Comparison of ENCODE assay signal across 8 mouse cellular contexts in genomic region chr7:58397992-58398391, GRCm38 (mm10).
DNase-seq lines count a peak whose midpoint lies in the region; ATAC-seq and TF ChIP-seq lines count a peak whose summit lies in the region.

No protein-coding gene starts in this region.

- peak overlapping the region; percentile 67 for H3K4me3 ChIP-seq in heart, postnatal 0 days (ENCODE audit: low read depth, low read length)
- H3K4me3 ChIP-seq in embryonic facial prominence, embryonic 10.5 days = peak overlapping the region; percentile 63
- peak overlapping the region; percentile 46; the same call in 1 of the 2 replicates for H3K4me3 ChIP-seq in neural tube, embryonic 14.5 days (ENCODE audit: low read depth, low read length)

- 0 out of 2 replicates have a peak overlapping the region, but pooled peaks have one; percentile 58 for H3K9ac ChIP-seq in heart, postnatal 0 days (replicated peaks; ENCODE audit: low read depth, low read length)
- H3K9ac ChIP-seq in neural tube, embryonic 14.5 days (replicated peaks; ENCODE audit: low read depth, low read length) = peak overlapping the region; percentile 37

- WGBS in heart, postnatal 0 days = 27% methylated on average over 6 of the region's 6 CpGs
- WGBS in embryonic facial prominence, embryonic 10.5 days = 17% methylated on average over 6 of the region's 6 CpGs
- 29% methylated on average over 6 of the region's 6 CpGs for WGBS in large intestine, adult 2 months
- WGBS in neural tube, embryonic 14.5 days = 2% methylated on average over 6 of the region's 6 CpGs

- H3K9me3 ChIP-seq in heart, postnatal 0 days (replicated peaks; ENCODE audit: control insufficient read depth, low read length) = no peaks in the 10 kb centered on the region
- H3K9me3 ChIP-seq in embryonic facial prominence, embryonic 10.5 days = no peaks in the 10 kb centered on the region
- H3K9me3 ChIP-seq in neural tube, embryonic 14.5 days (ENCODE audit: control insufficient read depth, low read length) = no peaks in the 10 kb centered on the region

- intact Hi-C loops in heart, postnatal 10 days (cut with DNase I) = loop anchor here (5.0 kb wide), 1 partner anchor 829 kb away; the partner anchor contains the start of gene Ube3a

- no peak for TF ChIP-seq CTCF in heart, postnatal 0 days (IDR thresholded peaks at IDR 0.05; ENCODE audit: low read depth)

- no peak for TF ChIP-seq EP300 in heart, postnatal 0 days (IDR thresholded peaks at IDR 0.05; ENCODE audit: low read depth)

- H3K27me3 ChIP-seq in heart, postnatal 0 days (ENCODE audit: control insufficient read depth, insufficient read depth, low read length) = no peaks in the 10 kb centered on the region
- H3K27me3 ChIP-seq in embryonic facial prominence, embryonic 10.5 days (replicated peaks; ENCODE audit: low read depth, poor library complexity, severe bottlenecking) = no peaks in the 10 kb centered on the region
- no peaks in the 10 kb centered on the region for H3K27me3 ChIP-seq in neural tube, embryonic 14.5 days (ENCODE audit: control insufficient read depth, insufficient read depth, low read length)

- no peak for DNase-seq in heart, postnatal 0 days (ENCODE audit: low spot score)
- DNase-seq in heart, postnatal 10 days = no peak
- DNase-seq in embryonic facial prominence, embryonic 10.5 days (ENCODE audit: low spot score) = peak; percentile 27
- peak; percentile 1 for DNase-seq in large intestine, adult 2 months (ENCODE audit: low read depth, low spot score)
- no peak for DNase-seq in thymus, postnatal 25 days
- DNase-seq in layer of hippocampus, adult 8-10 months (ENCODE audit: low spot score in 2 of 2) = no peak
- DNase-seq in right cerebral cortex, adult 18-20 months = no peak

- no peaks in the 10 kb centered on the region for H3K36me3 ChIP-seq in heart, postnatal 0 days (replicated peaks; ENCODE audit: control insufficient read depth, insufficient read depth, low read length)
- H3K36me3 ChIP-seq in embryonic facial prominence, embryonic 10.5 days (replicated peaks) = no peaks in the 10 kb centered on the region
- no peaks in the 10 kb centered on the region for H3K36me3 ChIP-seq in neural tube, embryonic 14.5 days (ENCODE audit: control insufficient read depth, insufficient read depth, low read length)

- peaks cover 4% of the 10 kb centered on the region; the same call in 1 of the 2 replicates for H3K4me1 ChIP-seq in heart, postnatal 0 days (ENCODE audit: control insufficient read depth, insufficient read depth)
- peaks cover 13% of the 10 kb centered on the region for H3K4me1 ChIP-seq in embryonic facial prominence, embryonic 10.5 days
- H3K4me1 ChIP-seq in neural tube, embryonic 14.5 days (ENCODE audit: control insufficient read depth, insufficient read depth, low read length) = 0 out of 2 replicates have a peak, but pooled peaks cover 3% of the 10 kb centered on the region

- H3K4me2 ChIP-seq in heart, postnatal 0 days (ENCODE audit: low read depth, low read length) = peak overlapping the region; percentile 61
- peak overlapping the region; percentile 52 for H3K4me2 ChIP-seq in neural tube, embryonic 14.5 days (ENCODE audit: low read depth, low read length)

- peak overlapping the region; percentile 89 for H3K27ac ChIP-seq in heart, postnatal 0 days (ENCODE audit: low read depth)
- H3K27ac ChIP-seq in embryonic facial prominence, embryonic 10.5 days (replicated peaks) = peak overlapping the region; percentile 90
- peak overlapping the region; percentile 96 for H3K27ac ChIP-seq in neural tube, embryonic 14.5 days (ENCODE audit: low read depth, low read length)

- ATAC-seq in heart, postnatal 0 days (ENCODE audit: insufficient read depth, low read depth) = no peak
- no peak for ATAC-seq in neural tube, embryonic 14.5 days (ENCODE audit: low read depth)

Comparison
In these comparisons a context has a peak if more than half of its experiments do, and no peak if none do; other contexts are left out.
1. DNase-seq: peak in embryonic facial prominence, embryonic 10.5 days (single experiment) and large intestine, adult 2 months (single experiment); none in heart, postnatal 0 days (single experiment), heart, postnatal 10 days (0 of 2), thymus, postnatal 25 days (single experiment), layer of hippocampus, adult 8-10 months (0 of 2) and right cerebral cortex, adult 18-20 months (single experiment).
2. Peak in every context shown above with its lines, with median percentiles within 50 percentile points of each other: H3K27ac ChIP-seq and H3K4me3 ChIP-seq.